Mouse (Mus musculus): ENCODE data around the gene Pate1. TPM values are rescaled to one million over a fixed set of nuclear protein-coding genes. Genes with fewer than 3 reads are reported as not detected.

The Pate1 gene
- not detected in 2 replicates for polyA plus RNA-seq (2016; fragmentation: Nextera tagmentation; extraction: Ambion mirVana)

GRCm38 (mm10) chr9:35687013-35687412 lies at the start of gene Pate1:
Gene Pate1 (minus strand): TSS chr9:35687390.
- 34% methylated on average over 1 of the region's 1 CpGs for WGBS
- no peak for ATAC-seq (ENCODE audit: insufficient number of reproducible peaks, low FRiP score)
- H3K4me1 ChIP-seq (replicated peaks), result no peaks in the 10 kb centered on the region
- H3K4me2 ChIP-seq, result no peak within 1 kb of the TSS
- H3K27ac ChIP-seq (ENCODE audit: poor library complexity, severe bottlenecking), result no peak within 1 kb of the TSS
- no peak within 1 kb of the TSS for H3K4me3 ChIP-seq
- H3K9me3 ChIP-seq (replicated peaks), result no peaks in the 10 kb centered on the region
- H3K36me3 ChIP-seq, result no peaks in the 10 kb centered on the region
- no peak within 1 kb of the TSS for H3K9ac ChIP-seq
- no peaks in the 10 kb centered on the region for H3K27me3 ChIP-seq (replicated peaks)

GRCm38 (mm10) chr9:35707265-35707664 lies 20.1 kb upstream of the Pate1 start:
- H3K27me3 ChIP-seq (replicated peaks), result no peaks in the 10 kb centered on the region
- H3K9ac ChIP-seq, result no peak overlapping the region
- H3K27ac ChIP-seq (ENCODE audit: poor library complexity, severe bottlenecking), result no peak overlapping the region
- H3K4me2 ChIP-seq, result no peak overlapping the region
- ATAC-seq (ENCODE audit: insufficient number of reproducible peaks, low FRiP score), result no peak
- no peaks in the 10 kb centered on the region; the same call in 1 of the 2 replicates for H3K9me3 ChIP-seq (replicated peaks)
- H3K4me3 ChIP-seq, result no peak overlapping the region
- H3K4me1 ChIP-seq (replicated peaks), result no peaks in the 10 kb centered on the region
- no peaks in the 10 kb centered on the region for H3K36me3 ChIP-seq

GRCm38 (mm10) chr9:35691924-35692323 lies 4.7 kb upstream of the Pate1 start:
- Histone ChIP-seq H3K27me3 (replicated peaks) (no peaks in the 10 kb centered on the region), H3K9me3 (replicated peaks) (peaks cover 3% of the 10 kb centered on the region; the same call in 1 of the 2 replicates), H3K9ac (no peak overlapping the region), H3K4me3 (no peak overlapping the region), H3K4me1 (replicated peaks) (no peaks in the 10 kb centered on the region), H3K36me3 (no peaks in the 10 kb centered on the region), H3K4me2 (no peak overlapping the region), H3K27ac (ENCODE audit: poor library complexity, severe bottlenecking) (no peak overlapping the region)
- no peak for ATAC-seq (ENCODE audit: insufficient number of reproducible peaks, low FRiP score)

GRCm38 (mm10) chr9:35673557-35673956 lies 13.6 kb downstream of the Pate1 start:
- no peak for ATAC-seq (ENCODE audit: insufficient number of reproducible peaks, low FRiP score)
- WGBS, result 76% methylated on average over 2 of the region's 2 CpGs
- H3K4me3 ChIP-seq, result no peak overlapping the region
- H3K4me1 ChIP-seq (replicated peaks), result no peaks in the 10 kb centered on the region
- no peaks in the 10 kb centered on the region for H3K36me3 ChIP-seq
- no peak overlapping the region for H3K9ac ChIP-seq
- H3K27me3 ChIP-seq (replicated peaks), result no peaks in the 10 kb centered on the region
- H3K9me3 ChIP-seq (replicated peaks), result no peaks in the 10 kb centered on the region
- no peak overlapping the region for H3K27ac ChIP-seq (ENCODE audit: poor library complexity, severe bottlenecking)
- no peak overlapping the region for H3K4me2 ChIP-seq

GRCm38 (mm10) chr9:35648102-35648501 lies 39.1 kb downstream of the Pate1 start, which contains the start of gene Pate3:
Gene Pate3 (minus strand): TSS chr9:35648202.
- no peak within 1 kb of the TSS for H3K4me3 ChIP-seq

More at GRCm38 (mm10) chr9:35648102-35648501, 39.1 kb downstream of the Pate1 start, which contains the start of gene Pate3:
- H3K36me3 ChIP-seq, result no peaks in the 10 kb centered on the region
- no peak within 1 kb of the TSS for H3K27ac ChIP-seq (ENCODE audit: poor library complexity, severe bottlenecking)
- H3K27me3 ChIP-seq (replicated peaks), result no peaks in the 10 kb centered on the region
- ATAC-seq (ENCODE audit: insufficient number of reproducible peaks, low FRiP score), result no peak
- peaks cover 7% of the 10 kb centered on the region; the same call in 1 of the 2 replicates for H3K9me3 ChIP-seq (replicated peaks)
- H3K4me1 ChIP-seq (replicated peaks), result no peaks in the 10 kb centered on the region
- 62% methylated on average over 1 of the region's 1 CpGs for WGBS
- H3K4me2 ChIP-seq, result no peak within 1 kb of the TSS
- no peak within 1 kb of the TSS for H3K9ac ChIP-seq

Other genes starting within 250 kb of the Pate1 start
- gene Gm1113, start 169.1 kb downstream of the Pate1 start, polyA plus RNA-seq (2016; fragmentation: Nextera tagmentation; extraction: Ambion mirVana), result not detected in 2 replicates
- 1.7 and 2.0 TPM in 2 replicates for gene Ddx25, start 128.9 kb downstream of the Pate1 start, polyA plus RNA-seq (2016; fragmentation: Nextera tagmentation; extraction: Ambion mirVana)
- gene Pus3, start 128.8 kb downstream of the Pate1 start, polyA plus RNA-seq (2016; fragmentation: Nextera tagmentation; extraction: Ambion mirVana), result 12.3 and 14.0 TPM in 2 replicates
- gene Pate2, start 117.1 kb downstream of the Pate1 start, polyA plus RNA-seq (2016; fragmentation: Nextera tagmentation; extraction: Ambion mirVana), result 0.45 and 0.66 TPM in 2 replicates
- 13.6 and 14.9 TPM in 2 replicates for gene Hyls1, start 117.0 kb downstream of the Pate1 start, polyA plus RNA-seq (2016; fragmentation: Nextera tagmentation; extraction: Ambion mirVana)
- gene Pate4, start 75.4 kb downstream of the Pate1 start, polyA plus RNA-seq (2016; fragmentation: Nextera tagmentation; extraction: Ambion mirVana), result not detected in 2 replicates
- gene Pate3, start 39.2 kb downstream of the Pate1 start, polyA plus RNA-seq (2016; fragmentation: Nextera tagmentation; extraction: Ambion mirVana), result not detected in 2 replicates
- not detected in 2 replicates for gene Gm17677, start 53.7 kb upstream of the Pate1 start, polyA plus RNA-seq (2016; fragmentation: Nextera tagmentation; extraction: Ambion mirVana)
- not detected in 2 replicates for gene Gm17727, start 90.7 kb upstream of the Pate1 start, polyA plus RNA-seq (2016; fragmentation: Nextera tagmentation; extraction: Ambion mirVana)
- gene Gm27235, start 102.7 kb upstream of the Pate1 start, polyA plus RNA-seq (2016; fragmentation: Nextera tagmentation; extraction: Ambion mirVana), result not detected in 2 replicates
- gene D730048I06Rik, start 102.7 kb upstream of the Pate1 start, polyA plus RNA-seq (2016; fragmentation: Nextera tagmentation; extraction: Ambion mirVana), result not detected in 2 replicates
- gene 9230110F15Rik, start 156.8 kb upstream of the Pate1 start, polyA plus RNA-seq (2016; fragmentation: Nextera tagmentation; extraction: Ambion mirVana), result not detected in 2 replicates
- gene 9230113P08Rik, start 221.0 kb upstream of the Pate1 start, polyA plus RNA-seq (2016; fragmentation: Nextera tagmentation; extraction: Ambion mirVana), result not detected in 2 replicates

Data from heart, embryonic 12.5 days (tissue).